Mouse (Mus musculus): ENCODE results near the gene Zbtb12.

Zbtb12 gene

DNA sequence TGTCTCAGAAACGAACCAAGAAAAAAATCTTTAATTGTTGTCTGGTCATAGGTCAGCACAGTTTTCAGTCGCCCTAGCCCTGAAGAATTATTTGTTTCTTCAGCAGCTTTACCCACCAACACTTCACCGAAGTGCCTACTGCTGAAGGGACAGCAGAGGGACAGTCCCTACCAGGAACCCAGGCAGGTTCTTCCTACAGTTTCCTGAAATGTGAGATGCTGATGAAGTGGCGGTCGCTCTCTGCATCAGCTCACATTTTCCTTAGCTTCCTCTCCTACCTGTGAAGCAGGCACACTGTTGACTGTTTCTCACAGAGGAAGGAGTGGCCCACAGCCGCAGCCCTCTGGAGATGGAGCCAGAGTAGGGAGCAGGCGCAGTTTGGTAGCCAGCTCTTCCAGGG, 13.3 kb upstream of the Zbtb12 start:
- DNase-seq (ENCODE audit: low read depth in 1 of 2, low spot score in 2 of 2): no peak

DNA sequence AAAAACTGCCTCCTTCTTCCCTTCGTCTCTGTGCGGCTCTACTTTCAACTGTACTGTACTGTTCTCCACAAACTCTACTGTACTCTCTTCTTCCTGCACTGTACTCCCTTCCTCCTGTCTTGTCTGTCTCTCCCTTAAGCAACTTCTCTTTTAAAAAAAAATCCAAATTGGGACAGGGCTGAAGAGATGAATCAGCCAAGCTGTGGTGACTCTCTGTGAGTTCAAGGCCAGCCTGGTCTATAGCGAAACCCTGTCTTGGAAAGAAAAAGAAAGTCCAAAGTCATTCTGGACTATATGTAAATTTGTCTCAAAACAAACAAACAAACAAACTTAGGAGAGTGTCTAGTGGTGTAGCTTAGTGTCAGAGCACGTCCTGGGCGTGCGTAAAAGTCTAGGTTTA, 5.0 kb upstream of the Zbtb12 start:
- DNase-seq (ENCODE audit: low read depth in 1 of 2, low spot score in 2 of 2): no peak

DNA sequence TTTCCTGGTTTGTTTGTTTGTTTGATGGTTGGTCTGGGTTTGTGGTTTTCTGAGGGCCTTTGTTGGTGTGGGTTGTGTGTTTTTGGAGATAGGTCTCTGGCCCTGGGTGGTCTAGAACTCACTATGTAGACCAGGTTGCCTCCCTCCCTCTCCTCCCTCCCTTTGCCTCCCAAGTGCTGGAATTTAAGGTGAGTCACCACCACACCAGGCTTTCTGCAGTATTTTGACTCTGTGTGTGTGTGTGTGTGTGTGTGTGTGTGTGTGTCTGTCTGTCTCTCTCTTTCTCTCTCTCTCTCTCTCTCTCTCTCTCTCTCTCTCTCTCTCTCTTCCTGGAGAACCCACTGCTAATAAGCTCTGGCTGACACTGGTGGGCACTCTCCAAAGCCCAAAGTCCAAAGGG, 1.9 kb downstream of the Zbtb12 start:
- no peak for DNase-seq (ENCODE audit: low read depth in 1 of 2, low spot score in 2 of 2)

DNA sequence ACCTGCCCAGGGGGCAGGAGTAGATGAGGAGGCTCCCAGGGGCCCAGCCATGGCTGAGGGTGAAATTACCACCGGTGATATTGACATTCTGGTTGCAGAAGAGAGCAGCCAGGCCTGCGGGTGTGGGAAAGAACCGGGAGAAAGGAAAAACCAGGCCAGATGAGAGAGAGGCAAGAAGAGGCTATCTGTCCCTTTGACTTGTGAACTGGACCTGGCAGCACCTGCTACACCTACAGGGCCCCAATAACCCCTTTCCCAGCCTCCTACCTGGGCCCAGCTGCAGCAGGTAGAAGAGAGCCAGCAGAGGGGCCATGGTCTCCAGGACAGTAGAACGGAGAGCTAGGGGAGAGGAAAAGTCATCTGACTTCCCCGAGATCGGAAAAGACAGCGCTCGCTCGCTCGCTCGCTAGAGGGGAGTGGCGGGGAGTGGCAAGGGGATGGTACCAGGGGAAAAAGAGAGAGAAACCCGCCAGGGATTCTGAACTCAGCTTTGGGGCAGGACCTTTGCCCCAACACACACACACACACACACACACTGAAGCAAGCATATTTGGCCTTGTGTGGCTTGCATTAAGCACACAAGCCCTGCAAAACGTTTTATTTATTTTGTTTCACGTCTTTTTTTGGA, 2.5 kb downstream of the Zbtb12 start, which contains the start of gene Gm20547:
Gm20547 (minus strand) TSS at position 360 of the 628 bp plus-strand sequence.
- no peak for DNase-seq (ENCODE audit: low read depth in 1 of 2, low spot score in 2 of 2)

DNA sequence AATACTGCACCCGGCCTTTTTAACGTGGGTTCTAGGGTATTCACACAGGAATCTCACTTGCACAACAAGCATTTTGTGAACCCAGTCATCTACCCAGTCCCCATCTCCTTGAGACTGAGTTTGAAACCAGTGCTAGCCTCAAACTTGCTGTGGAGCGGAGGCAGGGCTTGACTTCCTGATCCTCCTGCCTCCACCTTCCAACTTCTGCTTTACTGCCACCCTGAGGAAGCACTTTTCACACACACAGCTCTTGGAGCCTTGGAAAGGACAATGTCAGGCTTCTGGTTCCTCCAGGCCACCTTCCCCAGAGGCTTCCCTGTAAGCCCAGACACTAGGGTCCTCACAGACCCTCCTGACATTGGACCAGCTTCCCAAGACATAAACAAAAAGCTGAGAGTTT, 4.0 kb downstream of the Zbtb12 start:
- DNase-seq (ENCODE audit: low read depth in 1 of 2, low spot score in 2 of 2): no peak

DNA sequence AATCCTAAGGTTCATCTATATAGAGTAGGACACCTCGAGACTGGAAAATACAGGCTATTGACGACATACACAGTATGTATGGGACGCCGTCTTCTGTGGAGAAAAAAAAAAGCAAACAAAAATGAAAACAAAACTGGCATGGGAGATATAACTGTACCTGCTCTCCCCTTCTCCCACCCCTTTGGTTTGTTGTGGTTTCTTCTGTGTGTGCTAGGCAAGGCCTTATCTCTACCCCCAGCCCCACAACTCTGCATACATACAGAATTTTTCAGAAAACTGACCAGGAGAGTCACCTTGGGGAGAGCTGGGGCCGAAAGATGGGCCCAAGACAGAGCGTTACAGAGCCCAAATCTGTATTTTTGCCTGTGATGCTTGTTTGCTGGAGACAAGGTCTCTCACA, 5.4 kb downstream of the Zbtb12 start:
- DNase-seq (ENCODE audit: low read depth in 1 of 2, low spot score in 2 of 2): no peak

DNA sequence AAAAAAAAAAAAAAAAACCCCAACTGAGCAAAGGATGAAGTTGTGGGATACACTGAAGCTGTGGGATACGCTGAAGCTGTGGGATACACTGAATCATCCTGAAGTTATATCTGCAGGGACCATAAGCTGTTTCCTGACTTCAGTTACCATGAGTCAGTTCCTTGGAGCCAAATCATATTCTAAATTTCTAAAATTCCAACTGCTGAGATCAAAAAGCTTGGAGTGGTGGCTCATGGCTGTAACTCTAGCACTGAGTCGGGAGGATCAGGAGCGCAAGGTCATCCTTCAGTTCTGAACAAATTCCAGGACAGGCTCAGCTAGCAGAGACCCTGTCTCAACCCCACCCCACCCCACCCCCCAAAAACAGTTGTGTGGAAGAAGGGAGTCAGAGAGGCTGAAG, 6.3 kb downstream of the Zbtb12 start:
- DNase-seq (ENCODE audit: low read depth in 1 of 2, low spot score in 2 of 2): no peak

DNA sequence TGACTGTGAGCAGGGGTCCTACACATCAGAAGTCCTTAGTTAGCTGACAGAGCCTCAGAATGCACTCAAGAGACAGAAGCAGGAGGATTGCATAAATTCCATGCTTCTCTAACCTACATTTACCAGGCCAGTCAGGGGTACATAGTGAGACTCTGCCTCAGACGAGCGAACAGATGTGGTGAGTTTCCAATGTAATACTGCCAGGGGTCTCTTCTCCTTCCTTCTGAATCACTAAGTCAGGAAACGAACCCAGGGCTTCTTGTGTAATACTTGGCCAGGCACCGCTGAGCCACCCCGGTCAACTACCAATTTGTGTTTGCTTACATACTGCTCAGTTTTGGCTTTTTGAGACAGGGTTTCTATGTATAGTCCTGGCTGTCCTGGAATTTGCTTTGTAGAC, 8.7 kb downstream of the Zbtb12 start:
- DNase-seq (ENCODE audit: low read depth in 1 of 2, low spot score in 2 of 2): no peak

DNA sequence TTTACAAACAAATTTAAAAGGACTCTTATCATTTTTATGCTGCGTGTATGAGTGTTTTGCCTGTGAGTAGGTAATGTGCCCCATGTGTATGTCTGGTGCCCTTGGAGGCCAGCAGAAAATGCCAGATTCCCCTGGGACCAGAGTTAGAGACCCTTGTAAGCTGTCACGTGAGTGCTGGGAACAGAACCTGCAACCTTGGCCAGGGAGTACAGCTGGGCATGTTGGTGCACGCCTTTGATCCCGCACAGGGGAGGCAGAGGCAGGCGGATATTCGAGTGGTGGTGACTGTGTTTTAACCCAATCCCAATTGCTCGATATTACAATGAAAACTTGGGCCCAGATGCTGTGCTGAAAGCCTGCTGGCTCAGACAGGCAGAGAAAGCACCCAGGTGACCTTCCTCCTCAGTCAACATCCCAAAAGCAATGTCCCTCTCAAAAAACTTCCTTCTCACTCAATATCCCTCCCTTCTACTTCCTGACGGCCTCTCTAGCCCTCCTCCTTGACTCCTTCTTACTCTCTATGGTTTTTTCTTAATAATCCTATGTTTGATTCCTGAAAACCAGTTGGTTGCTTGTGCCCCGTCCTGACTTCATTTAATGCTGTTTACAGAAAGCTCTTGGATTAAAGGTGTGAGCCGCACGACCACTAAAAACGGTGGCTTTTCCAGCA, 10.9 kb downstream of the Zbtb12 start:
- no peak for DNase-seq (ENCODE audit: low read depth in 1 of 2, low spot score in 2 of 2)

DNA sequence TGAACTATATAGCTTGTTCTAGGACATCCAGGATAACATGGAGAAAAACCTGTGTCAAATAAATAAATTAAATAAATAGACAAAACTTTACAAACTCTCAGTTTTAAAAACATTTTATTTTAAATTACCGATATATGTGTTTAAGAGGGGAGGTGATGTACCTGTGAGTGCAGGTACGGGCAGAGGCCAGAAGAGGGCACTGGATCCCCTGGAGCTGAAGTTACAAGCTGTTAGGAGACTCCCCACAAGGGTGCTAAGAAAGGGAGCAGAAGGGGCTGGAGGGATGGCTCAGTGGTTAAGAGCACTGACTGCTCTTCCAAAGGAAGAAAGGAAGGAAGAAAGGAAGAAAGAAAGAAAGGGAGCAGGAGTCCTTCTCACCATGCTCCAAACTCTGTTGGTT, 12.1 kb downstream of the Zbtb12 start:
- no peak for DNase-seq (ENCODE audit: low read depth in 1 of 2, low spot score in 2 of 2)

DNA sequence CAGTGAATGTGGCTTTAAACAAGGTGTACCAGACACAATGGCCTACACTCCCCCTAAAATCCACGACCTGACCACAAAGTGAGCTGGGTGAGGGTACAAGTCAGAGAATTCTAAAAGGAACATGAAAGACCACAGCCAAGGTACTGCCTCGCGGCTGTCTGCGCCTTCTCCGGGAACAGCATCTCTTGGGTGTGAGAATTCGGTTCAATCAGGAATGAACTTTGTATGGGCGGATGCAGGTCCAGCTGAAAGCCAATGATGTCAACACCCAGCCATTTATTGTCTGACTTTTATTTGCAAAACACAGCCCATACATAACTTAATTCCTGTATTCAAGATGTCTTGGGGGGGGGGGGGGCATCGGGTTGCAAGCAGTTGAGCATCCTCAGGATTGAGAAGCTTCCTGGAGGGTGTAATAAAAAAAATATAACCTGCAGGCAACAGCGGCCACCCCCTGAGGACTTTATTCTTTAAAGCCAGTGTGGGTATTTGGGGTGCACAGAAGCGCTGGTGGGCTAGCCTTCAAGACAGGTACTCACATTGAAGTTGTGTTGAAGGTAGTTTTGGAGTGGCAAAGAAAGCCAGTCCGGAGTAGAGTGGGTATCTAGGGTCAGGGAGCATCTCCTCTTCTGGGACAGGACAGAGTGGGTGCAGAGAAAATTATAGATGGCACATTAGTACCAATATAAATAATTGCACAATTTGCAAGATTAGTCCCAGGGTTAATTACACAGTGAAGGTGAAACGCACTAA, 14.0 kb downstream of the Zbtb12 start:
- DNase-seq (ENCODE audit: low read depth in 1 of 2, low spot score in 2 of 2): no peak

DNA sequence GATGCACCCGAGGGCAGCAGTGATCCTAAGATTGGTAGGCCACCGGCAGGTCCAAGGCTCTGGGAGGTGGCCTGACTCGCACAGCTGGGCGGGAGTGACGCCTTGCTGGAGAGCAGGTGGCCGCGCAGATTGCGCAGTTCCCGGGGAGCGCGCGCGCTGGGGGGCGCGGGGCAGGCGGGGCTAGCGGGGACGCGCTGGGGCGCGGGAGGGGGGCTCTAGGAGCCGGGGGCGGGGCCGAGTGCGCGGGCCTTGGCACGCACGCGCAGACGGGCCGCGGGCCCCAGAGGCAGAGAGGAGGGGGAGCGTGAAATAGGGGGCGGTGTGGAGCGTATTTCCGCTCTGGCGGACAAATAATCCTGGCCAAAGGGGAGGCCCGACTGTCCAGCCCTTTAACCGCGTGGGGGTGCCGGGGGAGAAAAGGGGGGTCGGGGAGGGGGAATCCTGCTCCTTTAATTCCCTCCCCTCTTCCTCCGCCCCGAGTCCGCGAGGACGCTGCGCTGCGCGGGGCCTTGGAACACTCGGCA, 14.9 kb downstream of the Zbtb12 start:
- peak; percentile 18 to 72 for DNase-seq (ENCODE audit: low read depth in 1 of 2, low spot score in 2 of 2)

DNA sequence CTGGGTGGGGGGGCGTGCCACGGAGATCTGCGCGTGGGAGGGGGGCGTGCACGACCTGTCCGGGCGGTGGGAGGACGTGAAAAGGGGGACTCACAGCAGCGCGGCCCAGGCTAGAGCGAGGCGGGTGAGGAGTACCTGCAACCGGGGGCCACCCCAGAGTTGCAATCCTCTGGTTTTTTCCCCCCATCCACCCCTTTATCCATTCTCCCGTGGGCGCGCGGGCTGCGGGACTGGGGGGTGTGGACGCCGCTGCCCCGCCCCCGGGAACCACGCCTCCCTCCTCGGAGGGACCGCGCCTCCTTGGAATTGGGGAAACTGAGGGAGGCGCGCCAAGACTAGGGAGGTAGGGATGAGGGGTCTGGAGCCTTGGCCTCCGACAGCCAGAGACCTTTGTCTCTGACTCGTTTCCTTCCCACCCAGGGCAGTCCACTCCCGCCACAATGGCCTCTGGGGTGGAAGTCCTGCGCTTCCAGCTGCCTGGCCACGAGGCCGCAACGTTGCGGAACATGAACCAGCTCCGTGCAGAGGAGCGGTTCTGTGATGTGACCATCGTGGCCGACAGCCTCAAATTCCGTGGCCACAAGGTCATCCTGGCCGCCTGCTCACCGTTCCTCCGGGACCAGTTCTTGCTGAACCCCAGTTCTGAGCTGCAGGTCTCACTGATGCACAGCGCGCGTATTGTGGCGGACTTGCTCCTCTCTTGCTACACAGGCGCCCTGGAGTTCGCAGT, 15.7 kb downstream of the Zbtb12 start:
- no peak for DNase-seq (ENCODE audit: low read depth in 1 of 2, low spot score in 2 of 2)

DNA sequence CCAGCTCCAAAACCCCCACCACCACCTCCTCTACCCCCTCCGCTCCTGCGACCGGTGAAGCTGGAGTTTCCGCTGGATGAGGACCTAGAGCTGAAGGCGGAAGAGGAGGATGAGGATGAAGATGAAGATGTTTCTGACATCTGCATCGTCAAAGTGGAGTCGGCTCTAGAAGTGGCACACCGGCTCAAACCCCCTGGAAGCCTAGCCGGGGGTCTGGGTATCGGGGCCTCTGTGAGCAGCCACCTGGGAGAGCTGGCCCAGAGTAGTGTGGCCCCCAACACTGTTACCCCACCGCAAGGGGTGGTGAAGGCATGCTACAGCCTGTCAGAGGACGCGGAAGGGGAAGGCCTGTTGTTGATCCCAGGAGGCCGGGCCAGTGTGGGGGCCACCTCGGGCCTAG, 16.4 kb downstream of the Zbtb12 start:
- no peak for DNase-seq (ENCODE audit: low read depth in 1 of 2, low spot score in 2 of 2)

DNA sequence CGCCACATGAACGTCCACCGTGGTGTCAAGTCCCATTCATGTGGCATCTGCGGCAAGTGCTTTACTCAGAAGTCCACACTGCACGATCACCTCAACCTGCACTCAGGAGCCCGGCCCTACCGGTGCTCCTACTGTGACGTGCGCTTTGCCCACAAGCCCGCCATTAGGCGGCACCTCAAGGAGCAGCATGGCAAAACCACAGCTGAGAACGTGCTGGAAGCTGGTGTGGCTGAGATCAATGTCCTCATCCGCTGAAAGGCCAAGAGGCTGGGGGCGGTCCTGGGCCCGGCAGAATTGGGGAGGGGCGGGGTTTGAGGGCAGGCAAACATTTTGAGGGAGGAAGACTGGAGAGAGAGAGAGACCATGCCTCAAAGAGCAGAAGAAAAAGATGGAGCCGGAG, 17.1 kb downstream of the Zbtb12 start:
- DNase-seq (ENCODE audit: low read depth in 1 of 2, low spot score in 2 of 2): no peak

DNA sequence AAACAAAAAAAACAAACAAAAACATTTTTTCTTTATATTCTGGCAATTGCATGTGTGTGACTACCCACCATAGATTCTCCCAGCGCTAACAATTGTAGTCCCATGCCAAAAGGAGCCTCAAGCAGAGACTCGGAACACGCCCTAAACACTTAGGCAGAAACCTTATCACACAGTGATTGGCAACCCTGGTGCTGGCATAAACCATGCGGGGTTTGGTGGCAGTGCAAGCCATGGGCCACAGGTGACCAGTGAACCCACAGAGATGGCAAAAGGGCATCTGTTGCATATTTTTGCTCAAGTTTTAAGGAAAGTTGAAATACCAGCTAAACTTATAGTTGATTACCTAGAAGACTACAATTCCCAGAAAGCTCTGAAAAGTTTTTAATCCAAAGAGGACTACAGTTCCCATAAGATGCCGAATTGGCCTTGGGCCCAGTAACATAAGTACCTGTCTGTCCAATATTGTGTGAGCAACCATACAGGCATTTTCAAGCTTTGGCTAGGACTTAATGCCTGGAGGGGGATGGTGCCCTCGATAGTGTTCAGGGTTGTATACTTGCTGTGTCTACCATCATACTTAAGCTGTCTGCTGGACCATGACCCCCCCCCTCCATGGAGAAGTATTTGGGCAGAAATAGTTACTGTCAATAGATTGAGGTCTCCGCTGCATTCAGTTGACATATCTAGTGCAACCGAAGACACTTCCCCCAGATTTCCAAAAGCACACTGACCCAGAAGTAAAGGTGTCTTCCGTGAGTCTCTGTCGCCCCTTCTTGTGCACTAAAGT, 18.3 kb downstream of the Zbtb12 start:
- no peak for DNase-seq (ENCODE audit: low read depth in 1 of 2, low spot score in 2 of 2)

DNA sequence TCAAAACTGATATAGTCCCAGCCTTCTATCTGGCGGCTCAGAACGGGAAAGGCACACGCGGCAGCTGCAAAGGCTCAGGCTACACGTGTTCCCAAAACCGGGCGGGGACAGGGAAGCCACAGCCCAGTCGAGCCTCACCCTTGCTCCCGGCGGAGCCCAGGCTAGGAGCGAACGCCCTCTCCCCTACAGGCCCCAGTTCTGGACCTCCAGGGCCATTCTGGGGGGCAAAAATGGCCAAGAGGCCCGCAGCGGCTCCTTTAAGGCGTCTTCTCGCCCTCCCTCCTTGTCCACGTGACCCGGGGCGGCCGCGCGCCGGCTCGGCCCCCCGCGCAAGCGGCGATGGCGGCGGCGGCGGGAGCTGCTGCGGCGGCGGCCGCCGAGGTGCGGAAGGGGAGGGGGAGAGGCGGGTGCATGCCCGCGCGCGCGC, 18.9 kb downstream of the Zbtb12 start, which contains the start of the genes C2 and Ehmt2:
C2 (minus strand) TSS at position 106 of the 427 bp plus-strand sequence.
Ehmt2 (plus strand) TSS at position 310 of the 427 bp plus-strand sequence.
- peak; percentile 22 to 51 for DNase-seq (ENCODE audit: low read depth in 1 of 2, low spot score in 2 of 2)

DNA sequence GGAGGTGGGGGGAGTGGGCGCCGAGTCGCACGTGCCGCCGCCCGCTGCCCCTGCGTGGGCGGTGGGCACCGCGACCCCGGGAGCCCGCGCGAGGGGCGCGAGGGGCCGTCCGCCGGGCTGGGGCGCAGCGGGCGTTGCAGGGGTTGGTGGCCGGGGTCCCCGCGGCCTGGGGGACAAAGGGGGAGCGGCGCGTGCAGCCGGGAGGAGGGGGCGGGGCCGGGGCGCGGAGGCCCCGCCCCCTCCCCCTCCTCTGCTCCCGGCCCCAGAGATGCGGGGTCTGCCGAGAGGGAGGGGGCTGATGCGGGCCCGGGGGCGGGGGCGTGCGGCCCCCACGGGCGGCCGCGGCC, 19.4 kb downstream of the Zbtb12 start:
- no peak for DNase-seq (ENCODE audit: low read depth in 1 of 2, low spot score in 2 of 2)

DNA sequence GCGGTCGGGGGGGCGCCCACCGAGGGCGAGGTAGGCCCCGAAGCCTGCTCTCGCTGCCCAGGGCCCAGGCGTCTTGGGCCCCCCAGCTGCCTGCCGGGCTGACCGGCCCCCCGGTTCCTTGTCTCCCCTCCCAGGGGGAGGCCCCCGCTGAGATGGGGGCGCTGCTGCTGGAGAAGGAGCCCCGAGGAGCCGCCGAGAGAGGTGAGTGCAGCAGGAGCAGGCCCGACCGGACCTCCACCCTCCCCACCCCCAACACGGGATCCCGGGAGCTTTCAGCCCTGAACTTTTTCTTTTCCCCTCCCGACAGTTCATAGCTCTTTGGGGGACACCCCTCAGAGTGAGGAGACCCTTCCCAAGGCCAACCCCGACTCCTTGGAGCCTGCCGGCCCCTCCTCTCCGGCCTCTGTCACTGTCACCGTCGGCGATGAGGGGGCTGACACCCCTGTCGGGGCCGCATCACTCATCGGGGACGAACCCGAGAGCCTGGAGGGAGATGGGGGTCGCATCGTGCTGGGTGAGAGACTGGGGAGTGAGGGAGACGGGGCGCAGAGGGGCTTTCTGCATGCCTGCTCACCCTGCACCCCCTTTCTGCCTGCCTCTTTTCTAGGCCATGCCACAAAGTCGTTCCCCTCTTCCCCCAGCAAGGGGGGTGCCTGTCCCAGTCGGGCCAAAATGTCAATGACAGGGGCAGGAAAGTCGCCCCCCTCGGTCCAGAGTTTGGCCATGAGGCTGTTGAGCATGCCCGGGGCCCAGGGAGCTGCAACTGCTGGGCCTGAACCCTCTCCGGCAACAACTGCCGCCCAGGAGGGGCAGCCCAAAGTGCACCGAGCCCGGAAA, 20.0 kb downstream of the Zbtb12 start:
- peak in 1 of 2 experiments; percentile 32 for DNase-seq (ENCODE audit: low read depth in 1 of 2, low spot score in 2 of 2)

DNA sequence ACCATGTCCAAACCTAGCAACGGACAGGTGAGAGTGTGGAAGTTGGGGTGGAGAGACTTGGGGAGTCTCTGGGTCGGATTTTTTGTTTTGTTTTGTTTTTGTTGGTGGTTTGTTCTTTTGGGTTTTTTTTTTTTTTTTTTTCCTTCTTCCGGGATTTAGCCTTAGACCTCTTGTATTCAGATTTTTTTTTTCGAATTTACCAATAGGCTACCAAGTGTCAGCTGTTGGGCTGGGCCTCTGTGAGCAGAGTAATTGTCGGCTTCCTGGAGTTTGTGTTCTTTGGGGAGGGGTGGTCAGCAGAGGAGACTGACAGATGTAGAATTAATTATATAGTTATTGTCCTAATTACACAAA, 20.6 kb downstream of the Zbtb12 start:
- DNase-seq (ENCODE audit: low read depth in 1 of 2, low spot score in 2 of 2): no peak
